Mouse (Mus musculus) gastrocnemius, postnatal 36 days (tissue): Measurements from ENCODE around the gene Chgb. TPM values are rescaled to one million over a fixed set of nuclear protein-coding genes. Genes with fewer than 3 reads are reported as not detected.

Experiments
- DNase-seq, 2 experiments: peaks; one replicate each; pipeline ENCODE4 v3.0.0; 2022
- intact Hi-C: fragments of 180-260 bp; cut with DNase I; formaldehyde crosslinking; loops from one replicate; pipeline ENCODE4 v1.15.1; 2025
- total RNA-seq, 2 experiments: library from RNA; stranded (reverse); gene quantifications; 2 replicates each; pipeline ENCODE4 v1.2.3; 2021

The Chgb gene
- total RNA-seq, 2 experiments from 2014 or later = 0.10 to 0.18 TPM

DNA sequence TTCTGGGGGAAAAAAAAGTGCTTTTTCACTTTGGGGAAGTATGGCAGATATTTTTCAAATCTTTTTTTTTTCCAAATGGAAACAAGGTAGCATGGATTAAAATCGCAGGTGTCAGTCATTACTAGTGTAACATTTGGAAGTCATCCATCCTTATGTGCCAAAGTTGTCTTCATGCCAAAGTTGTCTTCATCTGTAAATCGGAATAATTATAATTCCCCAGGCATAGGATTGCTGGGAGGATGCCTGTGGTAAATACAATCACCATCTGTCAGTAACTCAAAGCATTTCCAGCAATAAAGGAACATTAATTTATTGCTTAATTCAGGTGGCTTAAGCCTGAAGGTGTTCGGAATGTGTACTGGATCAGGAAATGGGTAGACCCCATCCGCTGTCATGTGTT lies 60.0 kb downstream of the Chgb start:
- no peak for DNase-seq
- intact Hi-C loops = no loop called here

Other genes with a start within 250 kb of the Chgb start
- 100 to 1,000 TPM; 182 to 223 TPM for gene Gpcpd1, start 193.5 kb upstream of the Chgb start, total RNA-seq
- gene Shld1, start 94.3 kb upstream of the Chgb start, total RNA-seq = 1 to 10 TPM; 4.2 to 4.6 TPM
- gene Trmt6, start 34.8 kb downstream of the Chgb start, total RNA-seq = 1 to 10 TPM; 5.7 to 5.8 TPM
- 1 to 10 TPM in 1 of 2 experiments, under 1 TPM in 1; 0.77 to 1.2 TPM for gene Mcm8, start 34.9 kb downstream of the Chgb start, total RNA-seq
- gene Crls1, start 65.4 kb downstream of the Chgb start, total RNA-seq = 10 to 100 TPM; 12.5 to 13.3 TPM
- gene Lrrn4, start 99.6 kb downstream of the Chgb start, total RNA-seq = under 1 TPM in 1 of 2 experiments, not detected in 1; 0.08 TPM
- gene Fermt1, start 164.6 kb downstream of the Chgb start, total RNA-seq = not detected